Mouse (Mus musculus) testis, postnatal 10 days (tissue): Measurements from ENCODE around the gene Zfp39.

Source experiments
- DNase-seq: peaks from one replicate; pipeline ENCODE4 v3.0.0; 2021; ENCODE audit warnings: low spot score

The Zfp39 gene

DNA sequence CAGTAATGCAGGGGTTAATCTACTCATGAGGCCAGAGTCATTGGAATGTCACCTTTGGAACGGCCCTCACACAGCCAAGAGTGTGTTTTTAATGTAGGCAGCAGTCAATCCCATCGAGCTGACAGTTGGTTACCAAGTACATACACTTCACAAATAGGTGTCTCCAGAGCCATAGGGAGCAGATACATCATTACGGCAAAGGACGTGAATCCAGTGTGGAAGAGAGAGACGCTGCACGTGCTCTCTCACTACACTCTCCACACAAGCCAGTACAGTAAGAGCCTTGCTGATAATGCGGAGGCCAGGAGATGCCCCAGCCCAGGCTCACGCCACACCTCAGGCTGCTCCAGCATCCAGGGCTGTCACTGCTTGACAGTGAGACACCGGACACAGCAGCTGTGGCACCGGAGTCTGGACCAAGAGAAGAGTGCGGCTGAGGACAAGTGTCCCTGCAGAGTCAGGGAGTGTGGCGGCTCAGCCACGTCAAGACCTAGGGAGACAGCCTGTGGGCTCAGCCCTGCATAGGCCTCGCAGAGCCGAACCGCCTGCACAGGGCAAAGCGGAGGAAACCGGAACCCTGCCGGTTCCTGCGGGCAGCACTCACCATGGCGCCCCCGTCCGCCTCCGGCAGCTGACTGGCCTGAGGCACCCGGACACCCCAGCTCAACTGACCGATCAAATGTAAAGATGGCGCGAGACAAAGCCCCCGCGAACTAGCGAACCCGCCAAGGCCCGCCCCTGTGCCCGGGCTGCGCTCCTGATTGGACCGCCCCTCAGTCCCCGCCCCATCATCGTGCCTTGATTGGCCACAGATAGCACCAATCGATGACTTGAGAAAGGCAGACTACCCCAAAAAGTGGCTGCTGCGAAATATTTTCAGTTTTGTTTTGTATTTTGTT lies at the start of gene Zfp39:
Gene Zfp39 (minus strand): TSS at position 715 of the 899 bp plus-strand sequence.
- DNase-seq, result peak; percentile 98

DNA sequence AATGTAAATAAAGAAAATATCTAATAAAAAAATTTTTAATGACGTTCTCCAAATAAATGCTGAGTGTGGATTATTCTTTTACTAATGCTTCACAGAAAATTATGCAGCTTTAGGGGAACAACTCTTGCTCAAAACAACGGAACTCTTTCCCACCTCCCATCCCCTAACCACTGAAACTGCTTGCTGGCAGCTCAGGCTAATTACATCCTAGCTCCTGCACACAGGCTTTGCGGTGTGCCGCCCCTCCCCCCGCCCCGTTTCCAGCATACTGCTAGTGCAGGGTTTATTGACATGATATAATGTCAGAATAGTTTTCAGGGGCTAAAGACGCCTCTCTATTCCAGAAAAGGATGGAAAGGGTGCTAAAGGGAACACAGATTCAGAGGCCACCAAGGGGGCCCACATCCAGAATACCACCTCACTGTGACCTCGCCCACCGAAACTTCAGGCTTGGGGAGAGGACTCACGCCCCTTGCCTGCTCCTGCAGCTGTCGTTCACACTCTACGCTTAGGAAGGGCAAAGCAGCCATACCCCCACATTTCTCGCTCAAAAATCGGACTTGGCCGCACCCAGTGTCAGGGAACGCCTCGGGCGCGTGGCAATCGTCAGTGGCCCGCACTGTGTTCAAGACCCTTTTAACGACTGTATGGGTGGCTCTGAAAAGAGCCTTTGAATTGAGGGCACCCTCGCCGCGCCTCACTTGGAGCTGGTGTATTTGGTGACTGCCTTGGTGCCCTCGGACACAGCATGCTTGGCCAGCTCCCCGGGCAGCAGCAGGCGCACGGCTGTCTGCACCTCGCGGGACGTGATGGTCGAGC lies 49.5 kb upstream of the Zfp39 start:
- peak; percentile 53 for DNase-seq

DNA sequence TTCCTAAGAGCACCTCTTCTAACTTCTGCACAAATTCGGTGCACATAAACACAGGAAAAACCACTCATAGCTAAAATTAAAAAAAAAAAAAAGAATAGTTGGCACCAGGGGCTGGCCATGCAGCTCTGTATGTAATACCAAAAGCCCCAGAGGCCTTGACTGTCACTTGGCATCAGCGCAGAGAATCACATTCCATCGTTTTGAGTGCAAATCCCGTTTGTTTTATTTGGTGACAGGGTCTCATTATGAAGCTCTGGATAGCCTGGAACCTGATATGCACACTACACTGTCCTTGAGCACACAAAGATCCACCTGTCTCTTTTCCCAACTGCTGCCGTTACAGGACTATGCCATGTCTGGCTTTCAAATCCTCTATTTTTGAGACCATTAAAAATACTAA lies 47.2 kb upstream of the Zfp39 start:
- DNase-seq, result no peak

DNA sequence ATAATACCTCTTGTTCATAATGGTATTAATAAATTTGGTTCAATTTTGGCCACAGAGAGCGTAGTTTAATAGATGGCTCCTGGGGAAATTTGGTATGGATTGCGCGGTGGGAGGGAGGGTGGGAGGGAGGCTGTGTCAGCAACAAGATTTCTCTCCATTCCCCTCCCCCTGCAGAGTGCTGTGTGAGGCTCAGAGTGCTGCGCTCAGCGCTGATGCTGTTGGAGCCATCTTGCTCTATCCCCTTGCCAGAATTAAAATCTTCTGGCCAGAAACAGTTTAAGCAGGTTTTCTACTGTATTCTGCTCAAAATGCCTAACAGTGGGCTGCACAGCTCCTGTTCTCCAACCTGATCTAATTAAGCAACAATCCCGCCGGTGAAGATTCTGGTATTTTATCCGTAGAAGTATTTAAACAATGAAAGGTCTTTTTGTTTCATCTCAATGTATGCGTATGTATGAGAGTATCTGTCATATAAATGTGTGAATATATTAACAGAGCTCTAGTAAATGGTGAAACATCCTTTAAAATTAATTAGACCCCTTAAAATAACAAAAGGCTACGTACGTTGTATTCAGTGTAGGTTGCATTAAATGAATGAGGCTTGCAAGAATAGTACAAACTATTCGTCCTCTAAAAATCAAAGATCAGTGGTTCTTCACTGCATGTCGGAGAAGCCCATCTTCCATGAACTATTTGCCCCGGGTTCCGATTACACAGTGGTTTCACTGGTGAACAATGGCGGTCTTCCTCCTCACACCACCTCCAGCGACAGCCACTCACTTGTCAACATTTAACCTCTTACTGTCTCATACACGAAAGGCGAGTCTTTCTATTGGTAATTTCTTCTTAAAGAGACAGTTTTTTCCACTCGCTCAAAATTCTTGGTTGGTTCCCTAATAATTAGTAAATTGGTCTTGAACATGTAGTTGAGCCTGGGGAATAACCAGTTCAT lies 45.7 kb upstream of the Zfp39 start:
- no peak for DNase-seq

DNA sequence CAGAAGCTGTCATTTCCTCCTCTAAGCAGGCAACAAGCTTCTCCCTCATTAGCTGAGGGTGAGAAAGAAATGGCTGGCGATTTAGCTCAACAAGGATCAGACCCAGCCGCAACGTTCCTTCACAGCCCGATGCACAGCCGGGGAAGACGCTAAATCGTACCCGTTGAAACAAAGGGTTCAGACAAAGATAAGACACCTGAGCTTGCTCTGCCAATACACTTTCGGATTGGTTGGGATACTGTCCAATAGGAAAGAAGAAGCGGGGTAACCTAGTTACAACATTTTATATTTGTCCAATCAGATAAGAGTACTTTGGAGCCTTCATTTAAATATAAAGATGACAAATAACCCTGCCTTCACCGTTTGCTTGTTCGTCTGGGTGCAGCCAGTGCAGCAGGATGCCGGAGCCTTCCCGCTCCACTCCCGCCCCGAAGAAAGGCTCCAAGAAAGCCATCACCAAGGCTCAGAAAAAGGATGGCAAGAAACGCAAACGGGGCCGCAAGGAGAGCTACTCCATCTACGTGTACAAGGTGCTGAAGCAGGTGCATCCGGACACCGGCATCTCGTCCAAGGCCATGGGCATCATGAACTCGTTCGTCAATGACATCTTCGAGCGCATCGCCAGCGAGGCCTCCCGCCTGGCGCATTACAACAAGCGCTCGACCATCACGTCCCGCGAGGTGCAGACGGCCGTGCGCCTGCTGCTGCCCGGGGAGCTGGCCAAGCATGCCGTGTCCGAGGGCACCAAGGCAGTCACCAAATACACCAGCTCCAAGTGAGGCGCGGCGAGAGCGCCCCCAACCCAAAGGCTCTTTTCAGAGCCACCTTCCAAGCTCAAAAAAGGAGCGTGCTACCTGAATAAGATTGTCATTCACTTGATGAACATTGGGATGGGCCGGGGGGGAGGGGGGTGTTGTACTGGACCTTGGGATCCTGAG lies 44.8 kb upstream of the Zfp39 start, which contains the start of gene Hist3h2ba:
Gene Hist3h2ba (plus strand): TSS at position 379 of the 938 bp plus-strand sequence.
- no peak for DNase-seq

DNA sequence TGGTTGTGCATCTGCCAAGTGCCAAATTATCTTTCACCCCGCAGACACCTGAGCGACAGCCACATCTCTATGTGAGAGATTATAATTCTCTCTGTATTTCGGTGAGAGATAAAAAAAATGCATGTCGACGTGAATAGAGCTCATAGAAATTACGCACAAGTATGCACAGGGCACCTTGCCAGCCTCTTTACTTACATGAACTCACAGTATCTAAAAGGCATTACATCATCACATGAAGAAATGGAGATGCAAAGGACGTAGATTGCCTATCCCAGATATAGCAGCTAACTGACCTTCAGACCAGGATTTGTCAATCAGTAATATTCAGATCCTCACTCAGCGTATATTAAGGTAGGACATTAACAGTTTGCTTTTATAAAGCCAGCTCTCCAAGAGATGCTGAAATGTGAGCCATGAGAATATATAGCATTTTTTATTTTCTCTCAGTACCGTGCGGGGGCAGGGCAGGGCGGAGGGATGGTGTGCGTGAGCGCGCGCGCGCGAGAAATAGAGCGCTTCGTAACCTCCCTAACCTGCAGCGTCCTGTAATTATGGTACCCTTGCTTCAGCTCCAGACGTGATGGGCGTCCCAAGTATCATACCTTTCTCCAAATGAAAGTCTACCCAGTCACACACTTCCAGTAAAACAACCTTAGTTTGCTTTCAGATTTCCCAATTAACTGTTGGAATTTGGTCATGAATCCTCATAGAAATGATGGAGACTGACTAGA lies 43.9 kb upstream of the Zfp39 start:
- no peak for DNase-seq

DNA sequence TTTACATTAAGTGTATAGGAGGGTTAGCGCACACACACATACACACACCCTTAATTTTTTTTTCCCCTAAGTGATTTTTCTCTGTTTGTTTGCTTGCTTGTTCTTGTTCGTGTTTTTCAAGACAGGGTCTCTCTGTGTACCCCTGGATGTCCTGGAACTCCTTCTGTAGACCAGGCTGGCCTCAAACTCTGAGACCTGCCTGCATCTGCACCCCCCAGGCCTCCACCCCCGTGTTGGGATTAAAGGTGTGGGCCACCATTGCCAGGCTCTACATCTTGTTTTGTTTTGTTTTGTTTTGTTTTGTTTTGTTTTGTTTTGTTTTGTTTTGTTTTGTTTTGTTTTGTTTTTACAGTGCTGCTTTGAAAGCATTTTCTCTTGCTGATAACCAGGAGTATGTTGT lies 43.3 kb upstream of the Zfp39 start:
- no peak for DNase-seq

DNA sequence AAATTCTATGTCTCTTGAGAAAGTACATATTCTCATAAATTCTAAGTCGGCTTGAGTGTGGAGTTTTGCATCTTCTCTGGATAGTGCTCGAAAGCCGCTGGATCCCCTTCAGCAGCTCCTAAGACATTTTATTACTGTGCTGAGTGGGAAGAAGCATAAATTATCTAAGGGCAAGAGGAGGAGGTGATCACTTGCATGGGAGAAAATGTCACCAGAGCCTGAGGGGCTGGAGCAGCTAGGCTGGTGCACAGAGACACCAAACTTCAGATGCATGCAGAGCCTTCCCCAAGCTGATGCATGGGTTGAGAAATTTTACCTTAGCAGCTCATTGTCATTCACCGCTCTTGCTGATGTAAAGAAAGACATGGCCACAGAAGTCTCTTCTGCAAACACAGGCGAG lies 40.1 kb upstream of the Zfp39 start:
- DNase-seq, result no peak

DNA sequence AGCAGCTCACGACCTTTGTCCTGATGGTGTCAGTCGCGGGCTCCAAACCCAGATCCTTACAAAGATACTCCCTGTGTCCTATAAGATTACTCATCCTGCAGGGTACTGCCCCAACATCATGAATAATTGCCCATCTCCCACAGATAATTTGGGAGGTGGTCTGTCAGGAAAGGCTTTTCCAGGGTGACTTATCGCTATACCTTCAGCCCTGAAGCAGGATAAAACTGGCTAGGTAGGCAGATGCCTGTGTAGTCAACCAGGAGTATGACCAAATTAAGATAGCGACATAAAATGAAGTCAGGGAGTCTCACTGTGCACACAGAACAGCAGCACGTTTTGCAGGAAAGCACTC lies 35.0 kb upstream of the Zfp39 start:
- DNase-seq, result no peak

DNA sequence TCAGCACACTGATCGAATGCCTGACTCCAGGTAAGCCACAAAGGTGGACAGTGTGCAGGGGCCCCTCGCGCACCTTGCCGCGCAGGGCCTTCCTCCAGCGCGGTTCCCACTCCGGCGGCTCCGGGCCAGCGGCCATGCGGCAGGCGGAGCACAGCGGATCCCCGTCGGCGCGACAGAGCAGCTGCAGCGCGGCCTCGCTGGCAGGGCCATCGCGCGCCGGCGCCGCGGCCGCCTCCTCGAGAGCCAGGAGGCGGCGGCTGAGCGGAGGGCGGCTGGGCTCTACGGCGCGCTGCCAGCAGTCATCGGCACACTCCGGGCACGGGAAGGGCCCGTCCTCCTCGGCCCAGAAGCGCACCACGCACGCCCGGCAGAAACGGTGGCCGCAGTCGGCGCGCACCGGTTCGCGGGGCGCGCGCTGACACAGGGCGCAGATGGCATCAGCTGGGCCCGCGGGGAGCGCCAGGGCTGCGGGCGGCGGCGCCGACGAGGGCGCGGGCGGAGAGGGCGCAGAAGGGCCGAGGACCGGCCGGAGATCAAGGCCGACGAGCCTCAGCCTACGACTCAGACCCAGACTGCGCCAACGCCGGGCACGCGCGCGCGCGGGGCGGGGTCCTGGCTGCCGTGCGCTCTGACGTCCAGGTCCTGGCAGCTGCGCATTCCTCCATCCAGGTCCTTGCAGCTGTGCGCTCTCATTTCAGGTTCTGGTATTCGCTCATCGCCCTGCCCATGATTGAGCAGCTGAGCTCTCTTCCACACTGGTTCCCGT lies 34.5 kb upstream of the Zfp39 start, which contains the start of gene Rnf187:
Gene Rnf187 (minus strand): TSS at position 595 of the 766 bp plus-strand sequence.
- peak; percentile 93 for DNase-seq

DNA sequence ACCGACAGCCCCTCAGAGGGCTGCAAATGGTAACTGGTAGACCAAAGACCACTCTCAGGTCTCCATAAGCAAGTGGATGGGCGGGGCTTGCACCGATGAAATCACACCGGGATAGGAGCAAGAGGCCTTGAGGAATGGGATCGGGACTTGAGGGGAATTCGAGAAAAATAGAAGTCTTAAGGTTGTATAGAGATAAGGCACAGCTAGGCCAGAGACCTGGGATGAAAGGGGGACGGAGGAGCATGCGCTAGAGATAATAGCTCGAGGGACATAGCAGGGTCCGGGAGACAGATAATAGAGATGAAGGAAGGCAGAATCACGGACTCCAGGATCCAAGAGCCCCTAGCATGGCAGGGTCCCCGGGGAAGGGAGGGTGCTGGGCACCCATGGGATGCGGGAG lies 33.9 kb upstream of the Zfp39 start:
- no peak for DNase-seq

DNA sequence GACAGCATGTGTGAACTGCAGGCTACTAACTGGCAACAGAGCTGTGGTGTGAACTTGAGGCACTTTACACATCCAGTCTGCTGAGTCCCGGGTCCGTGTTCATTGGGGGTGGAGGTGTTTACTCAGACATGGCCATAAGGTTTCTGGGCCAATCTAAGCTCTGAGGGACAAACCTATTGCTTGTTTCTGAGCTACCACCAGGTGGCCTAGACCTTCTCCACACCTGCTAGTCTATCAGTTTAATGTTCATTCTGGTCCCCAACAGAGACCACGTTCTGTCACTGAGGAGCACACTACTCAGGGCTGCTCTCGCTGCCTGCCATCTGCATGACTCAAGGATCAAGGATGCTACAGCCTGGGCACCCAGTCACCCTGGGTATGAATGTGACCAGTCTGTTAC lies 27.6 kb upstream of the Zfp39 start:
- DNase-seq, result no peak

DNA sequence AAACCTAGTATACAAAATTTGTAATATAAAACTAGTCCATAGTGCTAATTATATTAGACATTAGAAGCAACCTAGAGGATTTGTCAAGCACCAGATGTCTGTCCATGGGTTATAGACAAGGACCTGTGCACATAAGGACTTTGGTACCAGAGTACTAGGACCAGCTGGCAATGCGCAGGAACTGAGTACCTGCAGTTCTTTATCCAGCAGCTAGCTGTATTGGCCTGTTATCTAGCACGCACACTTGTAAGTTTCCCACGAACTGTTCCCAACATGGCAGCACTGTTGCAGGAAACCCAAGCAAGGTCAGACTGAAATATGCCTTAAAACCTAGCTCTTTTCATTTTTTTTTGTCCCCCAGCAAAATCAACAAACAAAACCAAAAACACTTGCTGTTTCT lies 26.2 kb upstream of the Zfp39 start:
- DNase-seq, result no peak

DNA sequence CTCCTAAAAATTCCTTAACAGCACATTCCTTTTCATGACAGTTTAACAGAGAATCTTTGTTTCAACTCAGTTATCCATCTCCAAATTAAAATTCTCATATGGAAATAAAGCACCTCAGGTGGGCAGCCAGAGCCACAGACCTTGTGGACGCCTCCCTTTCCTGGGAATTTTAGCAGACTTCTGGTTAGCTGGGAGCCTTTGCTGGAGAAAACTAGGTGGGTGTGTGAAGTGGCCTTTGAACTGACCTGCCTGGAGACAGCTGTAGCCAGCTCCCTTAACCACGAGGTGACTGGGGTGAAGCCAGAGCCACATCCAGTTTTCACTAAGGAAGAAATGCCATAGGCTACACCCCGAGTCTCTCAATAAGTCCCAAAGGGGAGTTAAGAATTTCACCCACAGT lies 25.6 kb upstream of the Zfp39 start:
- DNase-seq, result no peak

DNA sequence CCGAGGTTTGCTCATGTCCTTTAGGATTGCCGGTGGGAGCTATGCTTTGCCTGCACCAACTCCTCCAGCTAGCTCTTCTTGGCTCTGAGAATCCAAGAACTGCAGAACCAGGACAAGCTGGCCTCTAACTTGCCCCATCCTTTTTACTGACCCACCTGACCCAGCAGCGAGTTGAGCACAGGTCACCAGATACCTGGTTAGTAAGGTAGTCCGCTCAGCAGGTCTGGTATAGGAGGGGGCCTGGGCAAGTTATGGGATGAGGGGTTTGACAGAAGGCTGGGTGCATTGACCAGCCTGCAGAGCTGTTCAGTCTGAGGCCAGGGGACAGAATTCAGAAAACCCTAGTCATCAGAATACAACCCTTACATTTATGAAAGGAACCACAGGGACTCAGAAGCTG lies 25.0 kb upstream of the Zfp39 start:
- DNase-seq, result no peak

DNA sequence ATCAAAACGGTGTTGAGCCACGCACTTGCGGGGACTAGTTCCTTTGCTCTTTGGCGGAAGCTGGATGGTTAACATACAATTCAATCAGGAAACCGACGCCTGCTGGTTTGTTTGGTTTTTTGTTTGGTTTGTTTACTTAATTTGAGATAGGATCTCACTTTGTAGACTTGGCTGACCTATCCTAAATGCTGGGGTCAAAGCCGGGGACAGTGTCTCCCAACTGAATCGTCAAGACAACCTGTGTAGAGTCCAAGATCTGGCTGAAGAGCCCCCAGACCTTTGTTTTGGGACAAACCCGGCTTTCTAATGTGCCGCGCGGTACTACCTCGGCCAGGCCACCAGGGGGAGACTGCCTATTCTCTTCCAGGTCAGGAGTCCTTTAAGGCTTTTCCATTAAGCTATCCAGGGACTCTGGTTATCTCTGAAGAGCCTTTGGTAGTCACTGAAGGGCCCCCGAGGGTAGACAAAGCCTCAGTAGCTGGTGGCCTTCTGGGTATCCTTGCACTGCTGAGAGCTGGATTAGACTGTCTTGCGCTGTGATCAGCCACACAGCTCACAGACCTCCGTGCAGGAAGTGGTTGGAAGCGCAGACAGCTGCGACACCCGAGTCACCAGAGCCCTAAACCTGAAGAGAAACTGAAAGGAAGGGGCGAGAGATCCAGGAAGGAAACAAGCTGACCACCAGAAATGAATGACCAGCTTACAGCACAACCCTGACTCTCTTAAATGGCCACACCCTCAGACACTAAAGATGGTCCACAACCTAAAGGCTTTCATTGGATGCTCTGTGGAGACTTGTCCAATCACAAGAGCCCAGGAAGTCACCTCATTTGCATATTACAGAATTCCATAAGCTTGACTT lies 24.0 kb upstream of the Zfp39 start:
- peak; percentile 77 for DNase-seq

DNA sequence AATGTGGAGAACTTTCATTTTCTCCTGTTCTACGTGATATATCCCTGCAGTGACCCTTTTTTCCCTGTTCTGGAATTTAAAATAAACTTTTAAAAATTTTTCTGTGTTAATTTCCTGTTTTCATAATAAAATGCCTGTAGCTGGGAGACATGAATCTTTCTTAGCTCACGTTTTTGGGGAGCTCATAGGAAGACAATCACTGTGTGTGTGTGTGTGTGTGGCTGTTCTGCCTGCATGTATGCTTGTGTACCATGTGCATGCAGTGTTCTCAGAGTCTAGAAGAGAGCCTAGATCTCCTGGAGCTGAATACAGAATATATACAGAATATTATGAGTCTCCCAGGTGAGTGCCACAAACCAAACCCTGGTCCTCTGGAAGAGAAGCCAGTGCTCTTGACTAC lies 23.0 kb upstream of the Zfp39 start:
- DNase-seq, result no peak

DNA sequence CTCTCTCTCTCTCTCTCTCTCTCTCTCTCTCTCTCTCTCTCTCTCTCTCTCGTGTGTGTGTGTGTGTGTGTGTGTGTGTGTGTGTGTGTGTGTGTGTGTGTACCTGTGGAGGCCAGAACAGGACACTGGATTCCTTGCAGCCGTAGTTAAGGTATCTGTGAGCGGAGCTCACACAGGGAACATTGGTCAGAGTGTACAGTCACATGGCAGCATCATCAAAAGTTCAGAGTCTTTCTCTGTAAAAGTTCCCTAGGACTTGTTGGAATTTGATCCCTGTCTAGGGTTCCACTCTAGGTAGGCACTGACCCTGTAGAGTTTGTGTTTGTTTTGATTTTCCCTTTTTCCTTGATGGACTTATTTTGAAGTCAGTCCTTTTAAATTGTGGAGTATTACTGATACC lies 22.6 kb upstream of the Zfp39 start:
- DNase-seq, result no peak
